Mouse (Mus musculus): ENCODE measurements at regions not wholly inside any gene's neighbourhood (a gene's known extent, or its start where the extent isn't known, plus 50 kb on each side); places are given as distances from the start of the nearest gene placed in this dataset.

DNA sequence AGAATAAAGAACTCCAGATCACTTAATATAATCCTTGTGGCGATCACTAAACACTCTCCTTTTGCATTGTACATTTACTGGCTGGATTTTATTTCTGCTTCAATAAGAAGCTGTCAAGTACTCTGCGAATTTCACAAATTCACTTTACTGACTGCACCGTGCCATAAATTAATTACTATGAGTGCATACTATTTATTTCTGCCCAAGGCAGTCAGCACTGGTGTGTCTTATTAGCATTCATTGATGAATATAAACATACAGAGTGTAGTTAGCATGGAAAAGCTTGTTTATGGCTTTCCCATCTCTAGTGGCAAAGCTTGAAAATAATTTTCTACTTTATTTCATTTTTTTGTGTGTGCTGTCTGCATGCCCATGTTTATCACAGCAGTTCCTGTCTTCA is 453.3 kb upstream of the Lmcd1 start:
- no peak for ATAC-seq (ENCODE audit: low FRiP score, low TSS enrichment)
- Histone ChIP-seq H3K36me3 (ENCODE audit: control insufficient read depth, insufficient read depth, low read length) (no peaks in the 10 kb centered on the region), H3K27ac (replicated peaks; ENCODE audit: low read depth, low read length) (no peak overlapping the region)

DNA sequence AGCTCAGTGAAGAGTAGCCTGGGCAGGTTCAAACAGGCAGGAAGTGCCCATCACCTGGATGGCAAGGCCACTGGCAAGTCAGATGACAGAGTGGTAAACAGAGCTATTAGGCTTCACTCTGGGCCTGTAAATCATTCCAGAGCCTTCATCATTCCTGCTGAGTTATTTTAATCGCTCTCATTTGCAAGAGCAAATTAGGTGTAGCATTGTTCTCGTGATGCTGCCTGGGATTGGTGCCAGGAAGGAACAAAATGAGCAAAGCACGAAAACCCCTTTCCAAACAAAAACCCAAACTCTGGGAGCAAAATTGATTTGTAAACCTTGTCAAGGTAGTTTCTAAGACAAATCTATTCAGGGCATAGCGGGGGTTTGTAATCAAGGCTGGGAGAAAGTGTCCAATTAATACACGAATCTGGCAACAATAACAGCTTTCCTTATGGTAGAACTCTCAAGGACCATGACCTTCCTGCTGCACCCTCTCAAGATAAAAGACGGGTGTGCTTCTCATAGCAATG is 429.2 kb upstream of the Lmcd1 start:
- no peak overlapping the region for H3K4me3 ChIP-seq (replicated peaks; ENCODE audit: low read depth, low read length)
- no peaks in the 10 kb centered on the region for H3K36me3 ChIP-seq (ENCODE audit: control insufficient read depth, insufficient read depth, low read length)
- WGBS: 68% methylated on average over 6 of the region's 6 CpGs
- DNase-seq: peak; percentile 29
- ATAC-seq (ENCODE audit: low FRiP score, low TSS enrichment): no peak
- no peaks in the 10 kb centered on the region for H3K27me3 ChIP-seq (ENCODE audit: control insufficient read depth, insufficient read depth, low read length)
- no peaks in the 10 kb centered on the region for H3K9me3 ChIP-seq (ENCODE audit: control insufficient read depth, low read length)
- no peak overlapping the region for H3K9ac ChIP-seq (replicated peaks; ENCODE audit: low read length)
- no peaks in the 10 kb centered on the region for H3K4me1 ChIP-seq (ENCODE audit: control insufficient read depth, insufficient read depth, low read length)
- H3K27ac ChIP-seq (replicated peaks; ENCODE audit: low read depth, low read length): no peak overlapping the region
- H3K4me2 ChIP-seq (ENCODE audit: low read length): no peak overlapping the region

More for the DNA sequence above, 453.3 kb upstream of the Lmcd1 start:
- 68% methylated on average over 3 of the region's 3 CpGs for WGBS
- no peak overlapping the region for H3K4me3 ChIP-seq (replicated peaks; ENCODE audit: low read depth, low read length)
- H3K9me3 ChIP-seq (ENCODE audit: control insufficient read depth, low read length): no peaks in the 10 kb centered on the region
- peak; percentile 26 for DNase-seq
- no peak overlapping the region for H3K9ac ChIP-seq (replicated peaks; ENCODE audit: low read length)
- H3K4me1 ChIP-seq (ENCODE audit: control insufficient read depth, insufficient read depth, low read length): no peaks in the 10 kb centered on the region
- H3K27me3 ChIP-seq (ENCODE audit: control insufficient read depth, insufficient read depth, low read length): no peaks in the 10 kb centered on the region
- no peak overlapping the region for H3K4me2 ChIP-seq (ENCODE audit: low read length)

GRCm38 (mm10) chr6:111866101-111866598 is 407.4 kb upstream of the Lmcd1 start:
- Histone ChIP-seq H3K27ac (replicated peaks; ENCODE audit: low read depth, low read length) (no peak overlapping the region), H3K27me3 (ENCODE audit: control insufficient read depth, insufficient read depth, low read length) (no peaks in the 10 kb centered on the region)
- DNase-seq: peak; percentile 4

DNA sequence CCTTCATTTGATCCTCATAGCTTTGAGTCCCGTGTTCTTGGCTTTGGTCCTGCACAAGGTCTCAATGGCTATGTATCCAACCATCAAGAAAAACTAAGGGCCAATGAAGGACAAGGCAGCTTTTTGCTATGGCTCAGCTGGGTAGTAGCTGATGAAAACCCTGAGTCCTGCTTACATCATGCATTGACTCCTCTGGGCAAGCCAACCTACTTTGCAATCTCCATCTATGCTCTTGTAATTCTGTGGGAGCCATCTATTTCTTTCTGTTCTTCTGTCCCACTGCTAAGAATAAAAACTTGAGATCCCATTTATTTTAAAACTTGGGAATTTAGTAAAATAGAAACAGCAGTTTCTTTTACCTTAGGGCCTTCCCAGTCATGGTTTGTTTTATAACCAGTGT is 391.0 kb upstream of the Lmcd1 start:
- Histone ChIP-seq H3K9ac (replicated peaks; ENCODE audit: low read length) (no peak overlapping the region), H3K4me3 (replicated peaks; ENCODE audit: low read depth, low read length) (no peak overlapping the region), H3K4me2 (ENCODE audit: low read length) (no peak overlapping the region), H3K36me3 (ENCODE audit: control insufficient read depth, insufficient read depth, low read length) (no peaks in the 10 kb centered on the region), H3K4me1 (ENCODE audit: control insufficient read depth, insufficient read depth, low read length) (no peaks in the 10 kb centered on the region), H3K27ac (replicated peaks; ENCODE audit: low read depth, low read length) (no peak overlapping the region), H3K27me3 (ENCODE audit: control insufficient read depth, insufficient read depth, low read length) (no peaks in the 10 kb centered on the region), H3K9me3 (ENCODE audit: control insufficient read depth, low read length) (no peaks in the 10 kb centered on the region)
- 87% methylated on average over 1 of the region's 1 CpGs for WGBS
- DNase-seq: no peak
- no peak for ATAC-seq (ENCODE audit: low FRiP score, low TSS enrichment)

More at GRCm38 (mm10) chr6:111866101-111866598, 407.4 kb upstream of the Lmcd1 start:
- Histone ChIP-seq H3K9ac (replicated peaks; ENCODE audit: low read length) (no peak overlapping the region), H3K9me3 (ENCODE audit: control insufficient read depth, low read length) (no peaks in the 10 kb centered on the region), H3K4me1 (ENCODE audit: control insufficient read depth, insufficient read depth, low read length) (no peaks in the 10 kb centered on the region), H3K4me2 (ENCODE audit: low read length) (no peak overlapping the region), H3K36me3 (ENCODE audit: control insufficient read depth, insufficient read depth, low read length) (no peaks in the 10 kb centered on the region), H3K4me3 (replicated peaks; ENCODE audit: low read depth, low read length) (no peak overlapping the region)
- 76% methylated on average over 3 of the region's 3 CpGs for WGBS
- ATAC-seq (ENCODE audit: low FRiP score, low TSS enrichment): 0 out of 2 replicates have a peak, but pooled peaks have one; percentile 34

DNA sequence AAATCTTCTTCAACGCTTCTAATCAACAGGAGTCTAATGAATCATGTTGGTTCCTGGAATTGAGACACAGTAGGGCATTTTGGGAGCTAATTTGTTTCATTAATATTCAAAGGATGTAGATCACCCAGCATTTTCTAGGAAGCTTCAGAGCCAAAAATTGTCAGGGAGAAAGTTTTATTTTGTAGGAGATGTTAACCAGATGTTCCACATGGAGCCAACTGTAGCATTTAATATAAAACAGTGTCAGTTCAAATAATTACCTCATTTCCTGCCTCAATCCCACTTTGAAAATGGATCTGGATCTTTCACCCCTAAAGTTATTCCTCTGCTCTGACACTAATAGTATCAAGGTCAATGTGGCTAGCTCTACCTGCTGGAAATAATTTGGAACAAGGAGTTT is 389.6 kb upstream of the Lmcd1 start:
- no peaks in the 10 kb centered on the region for H3K36me3 ChIP-seq (ENCODE audit: control insufficient read depth, insufficient read depth, low read length)
- ATAC-seq (ENCODE audit: low FRiP score, low TSS enrichment) (no peak), DNase-seq (no peak)
- WGBS: 85% methylated on average over 1 of the region's 1 CpGs
- H3K4me3 ChIP-seq (replicated peaks; ENCODE audit: low read depth, low read length): no peak overlapping the region
- no peaks in the 10 kb centered on the region for H3K9me3 ChIP-seq (ENCODE audit: control insufficient read depth, low read length)
- H3K27me3 ChIP-seq (ENCODE audit: control insufficient read depth, insufficient read depth, low read length): no peaks in the 10 kb centered on the region
- H3K9ac ChIP-seq (replicated peaks; ENCODE audit: low read length): no peak overlapping the region
- H3K4me1 ChIP-seq (ENCODE audit: control insufficient read depth, insufficient read depth, low read length): no peaks in the 10 kb centered on the region
- H3K4me2 ChIP-seq (ENCODE audit: low read length): no peak overlapping the region
- H3K27ac ChIP-seq (replicated peaks; ENCODE audit: low read depth, low read length): no peak overlapping the region

DNA sequence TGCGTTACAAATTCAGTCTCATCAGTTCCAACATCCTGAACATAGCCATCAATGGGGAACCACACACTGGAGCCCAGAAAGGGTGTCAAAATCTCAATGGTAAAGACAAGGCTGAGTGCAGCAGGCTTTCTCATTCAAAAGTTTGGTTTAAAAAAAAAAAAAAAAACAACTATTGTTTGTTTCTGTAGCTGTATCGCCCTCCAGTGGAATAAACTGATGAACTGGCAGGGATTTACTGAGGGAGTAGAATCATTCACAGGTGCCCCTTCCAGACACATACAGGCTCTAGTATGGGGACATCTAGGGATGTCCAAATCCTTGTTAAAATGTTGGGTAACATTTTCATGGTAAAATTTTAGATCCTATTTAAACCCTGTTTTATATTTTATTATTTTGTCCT is 361.6 kb upstream of the Lmcd1 start:
- 72% methylated on average over 2 of the region's 2 CpGs for WGBS
- no peak overlapping the region for H3K27ac ChIP-seq (replicated peaks; ENCODE audit: low read depth, low read length)
- no peak overlapping the region for H3K4me3 ChIP-seq (replicated peaks; ENCODE audit: low read depth, low read length)
- DNase-seq: peak; percentile 58
- H3K9me3 ChIP-seq (ENCODE audit: control insufficient read depth, low read length): no peaks in the 10 kb centered on the region
- ATAC-seq (ENCODE audit: low FRiP score, low TSS enrichment): no peak
- peaks cover 2% of the 10 kb centered on the region; the same call in 1 of the 2 replicates for H3K4me1 ChIP-seq (ENCODE audit: control insufficient read depth, insufficient read depth, low read length)
- H3K27me3 ChIP-seq (ENCODE audit: control insufficient read depth, insufficient read depth, low read length): no peaks in the 10 kb centered on the region
- H3K36me3 ChIP-seq (ENCODE audit: control insufficient read depth, insufficient read depth, low read length): no peaks in the 10 kb centered on the region
- no peak overlapping the region for H3K9ac ChIP-seq (replicated peaks; ENCODE audit: low read length)
- no peak overlapping the region for H3K4me2 ChIP-seq (ENCODE audit: low read length)

- Histone ChIP-seq H3K9ac (replicated peaks; ENCODE audit: low read length) (no peak overlapping the region), H3K27me3 (ENCODE audit: control insufficient read depth, insufficient read depth, low read length) (no peaks in the 10 kb centered on the region), H3K4me3 (replicated peaks; ENCODE audit: low read depth, low read length) (no peak overlapping the region), H3K36me3 (ENCODE audit: control insufficient read depth, insufficient read depth, low read length) (no peaks in the 10 kb centered on the region), H3K4me2 (ENCODE audit: low read length) (peak overlapping the region; percentile 10; the same call in 1 of the 2 replicates), H3K27ac (replicated peaks; ENCODE audit: low read depth, low read length) (no peak overlapping the region), H3K4me1 (ENCODE audit: control insufficient read depth, insufficient read depth, low read length) (peaks cover 2% of the 10 kb centered on the region; the same call in 1 of the 2 replicates), H3K9me3 (ENCODE audit: control insufficient read depth, low read length) (no peaks in the 10 kb centered on the region)
- ATAC-seq (ENCODE audit: low FRiP score, low TSS enrichment): peak; percentile 73; the same call in 1 of the 2 replicates
- 36% methylated on average over 11 of the region's 11 CpGs for WGBS
- peak; percentile 73 for DNase-seq
These were observed 359.7 kb upstream of the Lmcd1 start for GRCm38 (mm10) chr6:111913771-111914405.

DNA sequence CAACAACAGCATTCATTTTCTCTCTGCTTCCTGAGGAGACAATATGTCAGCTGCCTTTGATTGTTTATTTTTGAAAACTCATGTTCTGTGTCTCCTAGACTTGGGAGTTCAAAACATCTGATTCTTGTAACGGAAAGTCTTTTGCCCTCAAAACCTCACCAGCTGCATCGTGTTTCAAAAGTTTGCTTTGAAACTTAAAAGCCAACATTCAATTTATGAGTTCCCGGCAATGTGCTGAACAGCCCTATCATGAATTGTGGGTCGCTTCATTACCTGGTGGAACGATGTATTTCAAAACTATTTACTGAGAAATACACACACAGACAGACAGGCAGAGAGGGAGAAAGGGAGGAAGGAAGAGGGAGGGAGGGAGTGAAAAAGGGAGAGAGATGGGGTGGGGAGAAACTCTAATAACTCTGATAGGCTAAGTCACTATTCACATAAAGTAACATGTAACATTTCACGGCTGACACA is 356.3 kb upstream of the Lmcd1 start:
- ATAC-seq (ENCODE audit: low FRiP score, low TSS enrichment): no peak
- Histone ChIP-seq H3K27me3 (ENCODE audit: control insufficient read depth, insufficient read depth, low read length) (no peaks in the 10 kb centered on the region), H3K36me3 (ENCODE audit: control insufficient read depth, insufficient read depth, low read length) (no peaks in the 10 kb centered on the region), H3K9ac (replicated peaks; ENCODE audit: low read length) (no peak overlapping the region), H3K4me3 (replicated peaks; ENCODE audit: low read depth, low read length) (no peak overlapping the region), H3K4me2 (ENCODE audit: low read length) (no peak overlapping the region), H3K4me1 (ENCODE audit: control insufficient read depth, insufficient read depth, low read length) (peaks cover 2% of the 10 kb centered on the region; the same call in 1 of the 2 replicates), H3K9me3 (ENCODE audit: control insufficient read depth, low read length) (no peaks in the 10 kb centered on the region), H3K27ac (replicated peaks; ENCODE audit: low read depth, low read length) (no peak overlapping the region)
- 93% methylated on average over 6 of the region's 6 CpGs for WGBS
- no peak for DNase-seq
